Mouse (Mus musculus) thymus, adult 2 months (tissue): ENCODE results near the gene Chpf. TPM values are rescaled to one million over a fixed set of nuclear protein-coding genes. Genes with fewer than 3 reads are reported as not detected.

Experiments
- DNase-seq: peaks from one replicate; pipeline ENCODE4 v3.0.0; 2021
- H3K27ac ChIP-seq: fragments of 200-500 bp; 2 replicates; pipeline ENCODE4 v1.5.1; 2012; ENCODE audit warnings: low read length, control low read depth; ENCODE audit not compliant: control insufficient read depth, insufficient read depth
- H3K27me3 ChIP-seq: fragments of 200-500 bp; 2 replicates; pipeline ENCODE4 v1.6.1; 2012; ENCODE audit warnings: mild to moderate bottlenecking, low read length, moderate library complexity, mixed read lengths; ENCODE audit not compliant: control insufficient read depth, insufficient read depth
- H3K36me3 ChIP-seq: fragments of 200-500 bp; 2 replicates; pipeline ENCODE4 v1.6.1; 2012; ENCODE audit warnings: mild to moderate bottlenecking, low read length, moderate library complexity; ENCODE audit not compliant: control insufficient read depth, insufficient read depth
- H3K4me1 ChIP-seq: fragments of 200-500 bp; replicated peaks from 2 replicates; pipeline ENCODE4 v1.6.1; 2012; ENCODE audit warnings: low read length; ENCODE audit not compliant: control insufficient read depth, insufficient read depth
- H3K4me3 ChIP-seq: fragments of 200-500 bp; 2 replicates; pipeline ENCODE4 v1.5.1; 2012; ENCODE audit warnings: mild to moderate bottlenecking, low read length, control low read depth, moderate library complexity; ENCODE audit not compliant: control insufficient read depth, insufficient read depth
- CTCF ChIP-seq: fragments of 200-500 bp; IDR thresholded peaks from 2 replicates; pipeline ENCODE4 v1.5.1; 2012; ENCODE audit warnings: mild to moderate bottlenecking, control low read depth, low read length, moderate library complexity, borderline replicate concordance; ENCODE audit not compliant: control insufficient read depth, poor library complexity, insufficient read depth; ENCODE audit errors: extremely low read depth
- POLR2A ChIP-seq: fragments of 200-500 bp; IDR thresholded peaks from 2 replicates; pipeline ENCODE4 v1.6.1; 2012; ENCODE audit warnings: mild to moderate bottlenecking, low read length, control low read depth, moderate library complexity; ENCODE audit not compliant: control insufficient read depth, poor library complexity, insufficient read depth; ENCODE audit errors: extremely low read depth
- WGBS: fragments of 180-500 bp; shearing (Covaris S2); methylation state at CpG from one replicate; pipeline ENCODE4 v1.1.7; 2018; 5-methylcytosine and 5-hydroxymethylcytosine counted together
- polyA plus RNA-seq: library from polyadenylated mRNA; depleted of rRNA; stranded (reverse); fragments of >200 nt; gene quantifications from 2 replicates; pipeline ENCODE4 v1.2.3, GENCODE M21; 2012

Gene Chpf
- polyA plus RNA-seq, 1 experiment = 43.7 TPM

GRCm38 (mm10) chr1:75477264-75477965 lies 1.7 kb downstream of the Chpf start:
- TF ChIP-seq CTCF (peak; percentile 97), POLR2A (no peak)

DNA sequence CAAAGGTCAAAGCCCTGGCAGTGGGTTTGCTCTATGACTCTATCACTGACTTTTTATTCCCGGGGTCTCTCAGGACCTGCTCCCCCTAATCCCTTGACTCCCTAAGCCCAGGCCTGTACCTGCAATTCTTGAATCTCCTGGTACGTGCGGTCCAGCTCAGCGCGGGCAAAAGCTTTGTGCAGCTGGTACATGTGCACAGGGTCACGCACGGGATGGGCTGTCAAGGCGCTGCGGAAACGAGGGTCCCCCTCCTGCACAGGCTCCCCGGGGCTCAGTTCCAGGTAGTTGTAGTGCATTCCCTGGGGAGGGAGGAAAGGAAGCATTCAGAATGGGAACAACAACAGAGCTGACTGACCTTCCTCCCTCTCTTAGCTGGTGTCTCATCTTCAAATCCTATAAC lies 2.7 kb downstream of the Chpf start:
- DNase-seq = no peak
- Histone ChIP-seq H3K27ac (no peak overlapping the region), H3K4me3 (no peak overlapping the region), H3K4me1 (peaks cover 9% of the 10 kb centered on the region), H3K27me3 (no peaks in the 10 kb centered on the region; the same call in 1 of the 2 replicates), H3K36me3 (no peaks in the 10 kb centered on the region)
- TF ChIP-seq POLR2A = no peak
- no peak for TF ChIP-seq CTCF
- 97% methylated on average over 11 of the region's 11 CpGs for WGBS

More at GRCm38 (mm10) chr1:75477264-75477965, 1.7 kb downstream of the Chpf start:
- Histone ChIP-seq H3K27ac (no peak overlapping the region), H3K4me3 (no peak overlapping the region), H3K4me1 (peaks cover 9% of the 10 kb centered on the region), H3K27me3 (no peaks in the 10 kb centered on the region; the same call in 1 of the 2 replicates), H3K36me3 (no peaks in the 10 kb centered on the region)
- 11% methylated on average over 35 of the region's 35 CpGs for WGBS
- peak; percentile 81 for DNase-seq

- DNase-seq = no peak
- Histone ChIP-seq H3K27me3 (no peaks in the 10 kb centered on the region), H3K36me3 (no peaks in the 10 kb centered on the region), H3K4me1 (no peaks in the 10 kb centered on the region), H3K27ac (no peak overlapping the region), H3K4me3 (no peak overlapping the region)
- 83% methylated on average over 17 of the region's 17 CpGs for WGBS
- TF ChIP-seq POLR2A (no peak), CTCF (no peak)
Measured at GRCm38 (mm10) chr1:75469287-75469825, 9.8 kb downstream of the Chpf start.

- no peaks in the 10 kb centered on the region for H3K36me3 ChIP-seq
- no peak overlapping the region for H3K27ac ChIP-seq
- WGBS = 13% methylated on average over 14 of the region's 14 CpGs
- no peaks in the 10 kb centered on the region for H3K4me1 ChIP-seq
- no peaks in the 10 kb centered on the region for H3K27me3 ChIP-seq
- TF ChIP-seq CTCF = peak; percentile 87
- TF ChIP-seq POLR2A = no peak
- H3K4me3 ChIP-seq = no peak overlapping the region
- DNase-seq = peak; percentile 57
Measured at GRCm38 (mm10) chr1:75467215-75467927, 11.7 kb downstream of the Chpf start.

GRCm38 (mm10) chr1:75463652-75464204 lies 15.4 kb downstream of the Chpf start:
- DNase-seq = no peak
- H3K27me3 ChIP-seq = no peaks in the 10 kb centered on the region; the same call in 1 of the 2 replicates
- no peak overlapping the region for H3K27ac ChIP-seq
- 93% methylated on average over 5 of the region's 5 CpGs for WGBS
- H3K36me3 ChIP-seq = no peaks in the 10 kb centered on the region
- TF ChIP-seq POLR2A = no peak
- no peak overlapping the region for H3K4me3 ChIP-seq
- no peaks in the 10 kb centered on the region for H3K4me1 ChIP-seq

DNA sequence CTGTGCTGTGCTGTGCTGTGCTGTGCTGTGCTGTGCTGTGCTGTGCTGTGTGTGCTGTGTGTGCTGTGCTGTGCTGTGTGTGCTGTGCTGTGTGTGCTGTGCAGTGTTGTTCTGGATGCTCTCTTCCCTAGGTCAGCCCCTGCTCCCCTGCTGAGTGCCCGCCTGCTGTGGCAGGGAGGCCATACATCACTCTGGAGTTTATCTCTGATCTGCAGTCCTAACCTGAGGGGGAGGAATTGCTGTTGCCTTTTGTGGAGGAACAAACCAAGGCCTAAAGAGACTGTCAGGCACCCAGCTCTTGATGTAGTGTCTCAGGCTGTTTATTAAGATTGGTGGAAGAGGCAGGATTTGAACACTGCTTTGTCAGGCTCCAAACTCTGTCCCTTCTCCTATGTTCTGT lies 16.5 kb downstream of the Chpf start:
- H3K4me3 ChIP-seq = no peak overlapping the region
- 57% methylated on average over 1 of the region's 1 CpGs for WGBS
- TF ChIP-seq POLR2A (no peak), CTCF (no peak)
- no peaks in the 10 kb centered on the region for H3K4me1 ChIP-seq
- DNase-seq = no peak
- H3K27ac ChIP-seq = no peak overlapping the region
- peaks cover 5% of the 10 kb centered on the region; the same call in 1 of the 2 replicates for H3K27me3 ChIP-seq
- no peaks in the 10 kb centered on the region for H3K36me3 ChIP-seq
